Mouse (Mus musculus): ENCODE measurements around the gene Kctd3. TPM values are rescaled to one million over a fixed set of nuclear protein-coding genes. Genes with fewer than 3 reads are reported as not detected.
"Not testable (repeated sequence)": the region's sequence is repeated elsewhere in the genome, so short reads cannot be mapped to it uniquely, and the experiment has no call there.

Gene Kctd3
- polyA plus RNA-seq, 1 experiment from 2014 or later = 22.2 TPM

DNA sequence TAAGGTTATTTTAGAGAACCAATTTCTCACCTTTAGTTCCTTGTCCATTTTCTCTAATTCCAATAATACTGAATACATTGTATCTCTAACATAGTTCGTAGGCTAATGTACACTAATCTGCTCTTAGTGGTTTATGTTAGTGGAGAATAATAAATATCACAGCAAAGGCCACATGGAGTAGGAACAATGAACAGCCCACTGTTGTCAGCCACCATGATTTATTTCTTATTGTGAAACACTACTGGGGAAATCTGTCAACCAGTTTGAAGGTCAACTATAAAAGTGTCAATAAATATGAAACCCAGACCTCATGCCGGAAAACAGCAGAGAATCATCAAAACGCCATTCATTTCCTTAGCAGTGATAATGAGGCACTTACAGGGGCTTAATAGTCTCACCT, 42.5 kb upstream of the Kctd3 start:
- Histone ChIP-seq H3K9me3 (replicated peaks; ENCODE audit: low read length) (no peaks in the 10 kb centered on the region), H3K4me3 (replicated peaks; ENCODE audit: low read depth, low read length) (no peak overlapping the region), H3K27ac (no peak overlapping the region), H3K4me2 (ENCODE audit: low read length) (no peak overlapping the region), H3K27me3 (ENCODE audit: insufficient read depth, low read length) (no peaks in the 10 kb centered on the region), H3K9ac (ENCODE audit: low read depth, low read length) (no peak overlapping the region), H3K36me3 (ENCODE audit: insufficient read depth, low read length) (no peaks in the 10 kb centered on the region), H3K4me1 (replicated peaks; ENCODE audit: insufficient read depth, low read length) (no peaks in the 10 kb centered on the region)
- no peak for TF ChIP-seq CTCF (IDR thresholded peaks at IDR 0.05; ENCODE audit: low read depth)
- no peak for DNase-seq (ENCODE audit: low spot score)
- no peak for ATAC-seq (replicated peaks; ENCODE audit: low FRiP score, low read depth)
- WGBS = 49% methylated on average over 3 of the region's 3 CpGs

- no peaks in the 10 kb centered on the region for H3K27me3 ChIP-seq (ENCODE audit: insufficient read depth, low read length)
- no peaks in the 10 kb centered on the region for H3K4me1 ChIP-seq (replicated peaks; ENCODE audit: insufficient read depth, low read length)
- DNase-seq (ENCODE audit: low spot score) (no peak), ATAC-seq (replicated peaks; ENCODE audit: low FRiP score, low read depth) (no peak)
- no peaks in the 10 kb centered on the region for H3K36me3 ChIP-seq (ENCODE audit: insufficient read depth, low read length)
- H3K9ac ChIP-seq (ENCODE audit: low read depth, low read length) = no peak overlapping the region
- no peak overlapping the region for H3K4me3 ChIP-seq (replicated peaks; ENCODE audit: low read depth, low read length)
- H3K27ac ChIP-seq = no peak overlapping the region
- WGBS = 85% methylated on average over 2 of the region's 2 CpGs
- H3K4me2 ChIP-seq (ENCODE audit: low read length) = no peak overlapping the region
- no peaks in the 10 kb centered on the region for H3K9me3 ChIP-seq (replicated peaks; ENCODE audit: low read length)
- TF ChIP-seq CTCF (IDR thresholded peaks at IDR 0.05; ENCODE audit: low read depth) = no peak
Observed at GRCm38 (mm10) chr1:189048331-189048730, 40.7 kb upstream of the Kctd3 start.

GRCm38 (mm10) chr1:189047918-189048317, 40.3 kb upstream of the Kctd3 start:
- Histone ChIP-seq H3K9me3 (replicated peaks; ENCODE audit: low read length) (no peaks in the 10 kb centered on the region), H3K4me1 (replicated peaks; ENCODE audit: insufficient read depth, low read length) (no peaks in the 10 kb centered on the region), H3K9ac (ENCODE audit: low read depth, low read length) (no peak overlapping the region), H3K4me2 (ENCODE audit: low read length) (no peak overlapping the region), H3K4me3 (replicated peaks; ENCODE audit: low read depth, low read length) (no peak overlapping the region), H3K27me3 (ENCODE audit: insufficient read depth, low read length) (no peaks in the 10 kb centered on the region), H3K27ac (no peak overlapping the region), H3K36me3 (ENCODE audit: insufficient read depth, low read length) (no peaks in the 10 kb centered on the region)
- TF ChIP-seq CTCF (IDR thresholded peaks at IDR 0.05; ENCODE audit: low read depth) = no peak
- DNase-seq (ENCODE audit: low spot score) = no peak
- no peak for ATAC-seq (replicated peaks; ENCODE audit: low FRiP score, low read depth)
- 73% methylated on average over 3 of the region's 3 CpGs for WGBS

- ATAC-seq (replicated peaks; ENCODE audit: low FRiP score, low read depth) = no peak
Observed at GRCm38 (mm10) chr1:189046831-189047230, 39.2 kb upstream of the Kctd3 start.

DNA sequence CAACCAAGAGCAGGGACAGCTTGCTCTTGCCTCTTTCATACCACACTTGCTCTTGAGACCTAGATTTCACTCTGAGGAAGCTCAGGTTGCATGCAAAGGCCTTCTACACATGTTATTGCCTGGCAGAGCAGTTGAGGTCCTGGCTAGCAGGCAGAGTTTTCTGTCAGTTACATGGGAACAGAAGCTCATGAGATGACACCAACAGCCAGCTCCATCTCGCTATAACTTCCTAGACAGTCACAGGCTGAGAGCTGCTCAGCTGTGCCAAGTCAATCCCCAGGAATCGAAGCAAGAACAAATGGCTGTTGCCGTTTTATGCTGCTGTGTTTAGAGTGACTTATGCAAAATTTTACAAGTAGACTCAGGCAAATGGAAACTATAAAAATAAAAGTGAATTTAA, 38.7 kb upstream of the Kctd3 start:
- H3K27me3 ChIP-seq (ENCODE audit: insufficient read depth, low read length) = no peaks in the 10 kb centered on the region
- H3K4me3 ChIP-seq (replicated peaks; ENCODE audit: low read depth, low read length) = no peak overlapping the region
- H3K4me2 ChIP-seq (ENCODE audit: low read length) = no peak overlapping the region
- ATAC-seq (replicated peaks; ENCODE audit: low FRiP score, low read depth) (no peak), DNase-seq (ENCODE audit: low spot score) (no peak)
- WGBS = 87% methylated on average over 3 of the region's 3 CpGs
- H3K27ac ChIP-seq = no peak overlapping the region
- no peaks in the 10 kb centered on the region for H3K4me1 ChIP-seq (replicated peaks; ENCODE audit: insufficient read depth, low read length)
- no peaks in the 10 kb centered on the region for H3K9me3 ChIP-seq (replicated peaks; ENCODE audit: low read length)
- TF ChIP-seq CTCF (IDR thresholded peaks at IDR 0.05; ENCODE audit: low read depth) = no peak
- no peak overlapping the region for H3K9ac ChIP-seq (ENCODE audit: low read depth, low read length)
- H3K36me3 ChIP-seq (ENCODE audit: insufficient read depth, low read length) = no peaks in the 10 kb centered on the region

More at GRCm38 (mm10) chr1:189046831-189047230, 39.2 kb upstream of the Kctd3 start:
- Histone ChIP-seq H3K36me3 (ENCODE audit: insufficient read depth, low read length) (no peaks in the 10 kb centered on the region), H3K4me3 (replicated peaks; ENCODE audit: low read depth, low read length) (no peak overlapping the region), H3K9me3 (replicated peaks; ENCODE audit: low read length) (no peaks in the 10 kb centered on the region), H3K4me1 (replicated peaks; ENCODE audit: insufficient read depth, low read length) (no peaks in the 10 kb centered on the region), H3K27ac (no peak overlapping the region), H3K4me2 (ENCODE audit: low read length) (no peak overlapping the region), H3K9ac (ENCODE audit: low read depth, low read length) (no peak overlapping the region), H3K27me3 (ENCODE audit: insufficient read depth, low read length) (no peaks in the 10 kb centered on the region)
- no peak for TF ChIP-seq CTCF (IDR thresholded peaks at IDR 0.05; ENCODE audit: low read depth)
- no peak for DNase-seq (ENCODE audit: low spot score)
- WGBS = 84% methylated on average over 3 of the region's 3 CpGs

- TF ChIP-seq CTCF (IDR thresholded peaks at IDR 0.05; ENCODE audit: low read depth) = no peak
- H3K9me3 ChIP-seq (replicated peaks; ENCODE audit: low read length) = no peaks in the 10 kb centered on the region
- 76% methylated on average over 12 of the region's 12 CpGs for WGBS
- H3K36me3 ChIP-seq (ENCODE audit: insufficient read depth, low read length) = no peaks in the 10 kb centered on the region
- H3K4me1 ChIP-seq (replicated peaks; ENCODE audit: insufficient read depth, low read length) = no peaks in the 10 kb centered on the region
- no peak overlapping the region for H3K9ac ChIP-seq (ENCODE audit: low read depth, low read length)
- H3K27ac ChIP-seq = no peak overlapping the region
- ATAC-seq (replicated peaks; ENCODE audit: low FRiP score, low read depth) (no peak), DNase-seq (ENCODE audit: low spot score) (no peak)
- no peaks in the 10 kb centered on the region for H3K27me3 ChIP-seq (ENCODE audit: insufficient read depth, low read length)
- no peak overlapping the region for H3K4me2 ChIP-seq (ENCODE audit: low read length)
- H3K4me3 ChIP-seq (replicated peaks; ENCODE audit: low read depth, low read length) = no peak overlapping the region
Observed at GRCm38 (mm10) chr1:189041261-189041660, 33.6 kb upstream of the Kctd3 start.

DNA sequence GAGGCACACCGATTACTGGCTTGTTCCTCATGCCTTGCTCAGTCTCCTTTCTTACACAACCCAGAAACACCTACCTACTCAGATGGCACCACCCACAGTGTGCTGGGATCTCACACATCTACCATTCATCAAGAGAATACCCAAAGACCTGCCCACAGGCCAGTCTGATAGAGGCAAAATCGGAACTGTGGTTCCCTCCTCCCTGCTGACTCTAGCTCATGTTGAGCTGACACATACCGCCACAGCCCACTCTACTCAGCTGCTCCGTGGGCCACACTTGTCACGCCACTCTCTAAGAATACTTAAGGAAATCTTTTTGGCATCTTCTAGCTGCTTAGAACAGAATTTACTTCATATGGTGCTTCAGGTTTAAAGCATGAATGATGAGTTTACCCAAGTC, 31.7 kb upstream of the Kctd3 start:
- DNase-seq (ENCODE audit: low spot score) = no peak
- ATAC-seq (replicated peaks; ENCODE audit: low FRiP score, low read depth) = no peak
- Histone ChIP-seq H3K4me3 (replicated peaks; ENCODE audit: low read depth, low read length) (no peak overlapping the region), H3K9ac (ENCODE audit: low read depth, low read length) (no peak overlapping the region), H3K27me3 (ENCODE audit: insufficient read depth, low read length) (no peaks in the 10 kb centered on the region), H3K4me2 (ENCODE audit: low read length) (no peak overlapping the region), H3K4me1 (replicated peaks; ENCODE audit: insufficient read depth, low read length) (no peaks in the 10 kb centered on the region), H3K9me3 (replicated peaks; ENCODE audit: low read length) (no peaks in the 10 kb centered on the region), H3K36me3 (ENCODE audit: insufficient read depth, low read length) (no peaks in the 10 kb centered on the region), H3K27ac (no peak overlapping the region)
- WGBS = 93% methylated on average over 5 of the region's 5 CpGs
- no peak for TF ChIP-seq CTCF (IDR thresholded peaks at IDR 0.05; ENCODE audit: low read depth)

DNA sequence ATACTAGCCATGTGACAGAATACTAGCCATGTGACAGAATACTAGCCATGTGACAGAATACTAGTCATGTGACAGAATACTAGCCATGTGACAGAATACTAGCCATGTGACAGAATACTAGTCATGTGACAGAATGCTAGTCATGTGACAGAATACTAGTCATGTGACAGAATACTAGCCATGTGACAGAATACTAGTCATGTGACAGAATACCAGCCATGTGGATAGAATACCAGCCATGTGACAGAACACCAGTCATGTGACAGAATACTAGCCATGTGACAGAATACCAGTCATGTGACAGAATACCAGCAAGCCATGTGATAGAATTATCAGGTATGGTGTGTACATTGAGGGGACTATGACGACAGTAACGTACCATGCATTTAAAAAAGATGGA, 25.2 kb upstream of the Kctd3 start:
- H3K36me3 ChIP-seq (ENCODE audit: insufficient read depth, low read length); H3K27ac ChIP-seq; H3K4me1 ChIP-seq (replicated peaks; ENCODE audit: insufficient read depth, low read length); H3K4me2 ChIP-seq (ENCODE audit: low read length); H3K4me3 ChIP-seq (replicated peaks; ENCODE audit: low read depth, low read length); H3K9ac ChIP-seq (ENCODE audit: low read depth, low read length); H3K9me3 ChIP-seq (replicated peaks; ENCODE audit: low read length); ATAC-seq (replicated peaks; ENCODE audit: low FRiP score, low read depth); H3K27me3 ChIP-seq (ENCODE audit: insufficient read depth, low read length); DNase-seq (ENCODE audit: low spot score): not testable (repeated sequence)
- 98% methylated on average over 2 of the region's 2 CpGs for WGBS

Measured in kidney, postnatal 0 days (tissue).